Mouse (Mus musculus): ENCODE measurements around the gene Bbs9. TPM values are rescaled to one million over a fixed set of nuclear protein-coding genes. Genes with fewer than 3 reads are reported as not detected.

The Bbs9 gene
- total and polyA plus RNA-seq, 3 experiments, result 6.9 to 9.1 (median 7.8) TPM

DNA sequence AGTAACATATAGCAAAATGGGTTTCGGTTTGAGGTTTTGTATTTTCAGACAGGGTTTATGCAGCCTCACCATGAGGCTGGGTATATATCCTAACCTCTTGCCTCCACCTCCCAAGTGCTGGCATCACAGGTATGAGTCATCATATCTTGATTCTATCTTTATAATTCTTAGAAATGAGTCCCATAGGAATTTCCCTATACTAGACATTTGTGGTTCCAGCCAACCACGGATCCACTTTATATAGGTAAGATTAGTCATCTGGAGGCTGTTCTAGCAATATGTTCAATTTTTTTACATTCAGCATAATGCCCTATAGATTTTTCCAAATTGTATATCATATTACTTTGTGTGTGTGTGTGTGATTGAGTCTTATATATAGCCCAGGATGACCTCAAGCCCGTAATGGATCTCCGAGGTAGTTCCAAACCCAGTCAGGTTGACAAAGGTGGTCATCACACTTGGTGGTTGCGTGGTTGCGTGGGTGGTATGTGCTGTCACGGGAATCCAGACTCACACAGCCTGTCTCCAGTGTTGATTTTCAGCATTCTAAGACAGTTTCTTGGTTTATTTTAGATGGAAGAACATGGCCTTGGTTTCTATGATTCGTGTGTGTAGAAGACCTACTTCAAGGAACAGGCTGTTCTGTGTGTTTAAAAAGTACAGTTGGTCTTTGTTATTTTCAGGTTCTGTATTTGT, 8.5 kb downstream of the Bbs9 start:
- Histone ChIP-seq H3K27me3 (replicated peaks) (no peaks in the 10 kb centered on the region), H3K36me3 (replicated peaks in 1 of 2; ENCODE audit: control insufficient read depth in 1 of 2, insufficient read depth in 1 of 2, low read length in 1 of 2) (no peaks in the 10 kb centered on the region), H3K4me3 (replicated peaks in 1 of 3; ENCODE audit: low read depth in 2 of 3, low read length in 2 of 3, poor library complexity in 1 of 3) (no peak overlapping the region), H3K9me3 (replicated peaks; ENCODE audit: low read length) (no peaks in the 10 kb centered on the region), H3K27ac (ENCODE audit: insufficient read depth, low read depth) (no peak overlapping the region), H3K9ac (ENCODE audit: insufficient read depth, low read depth) (no peak overlapping the region), H3K4me2 (ENCODE audit: insufficient read depth, low read depth, poor library complexity, severe bottlenecking) (no peak overlapping the region), H3K79me2 (replicated peaks; ENCODE audit: control insufficient read depth, extremely low read depth, insufficient read depth, poor library complexity, severe bottlenecking) (no peaks in the 10 kb centered on the region), H3K4me1 (ENCODE audit: control insufficient read depth in 1 of 2, insufficient read depth in 2 of 2) (no peaks in the 10 kb centered on the region)
- dilution Hi-C loops (cut with MboI; ENCODE audit: extremely low pct_ligation_motif_present, extremely low pct_unique_long_range_greater_than_20kb, low sequenced_read_pairs) (no loop called here), in situ Hi-C loops (cut with MboI; ENCODE audit: low pct_ligation_motif_present, low pct_unique_long_range_greater_than_20kb, low sequenced_read_pairs) (no loop called here)
- no peak for TF ChIP-seq SIN3A (IDR thresholded peaks at IDR 0.05; ENCODE audit: low read length)
- no peak for TF ChIP-seq BHLHE40 (IDR thresholded peaks at IDR 0.05; ENCODE audit: low read depth, low read length)
- TF ChIP-seq IRF4 (IDR thresholded peaks at IDR 0.05; ENCODE audit: low read depth, low read length), result no peak
- no peak for TF ChIP-seq NELFE (IDR thresholded peaks at IDR 0.05; ENCODE audit: low read depth, low read length)
- no peak for TF ChIP-seq MXI1 (IDR thresholded peaks at IDR 0.05; ENCODE audit: low read depth, low read length)
- TF ChIP-seq CTCF (conservative IDR thresholded peaks at IDR 0.05 in 1 of 2, IDR thresholded peaks at IDR 0.05 in 1 of 2; ENCODE audit: low read depth in 2 of 2, low read length in 2 of 2), result no peak
- TF ChIP-seq EP300 (IDR thresholded peaks at IDR 0.05; ENCODE audit: low read length), result no peak
- TF ChIP-seq MAFK (IDR thresholded peaks at IDR 0.05; ENCODE audit: insufficient replicate concordance, low read length), result no peak
- no peak for TF ChIP-seq ETS1 (conservative IDR thresholded peaks at IDR 0.05; ENCODE audit: low read depth, low read length)
- TF ChIP-seq POLR2AphosphoS2 (IDR thresholded peaks at IDR 0.05; ENCODE audit: low read depth, low read length), result no peak
- TF ChIP-seq USF2 (conservative IDR thresholded peaks at IDR 0.05; ENCODE audit: low read depth, low read length), result no peak
- TF ChIP-seq KAT2A (IDR thresholded peaks at IDR 0.05; ENCODE audit: insufficient replicate concordance, low read length), result no peak
- TF ChIP-seq MAX (IDR thresholded peaks at IDR 0.05; ENCODE audit: low read length), result no peak
- no peak for TF ChIP-seq MAZ (IDR thresholded peaks at IDR 0.05; ENCODE audit: low read depth, low read length)
- no peak for TF ChIP-seq UBTF (IDR thresholded peaks at IDR 0.05; ENCODE audit: low read depth, low read length)
- TF ChIP-seq GABPA (IDR thresholded peaks at IDR 0.05; ENCODE audit: insufficient replicate concordance, low read depth, low read length), result no peak
- TF ChIP-seq TCF12 (IDR thresholded peaks at IDR 0.05; ENCODE audit: low read depth, low read length), result no peak
- no peak for TF ChIP-seq PAX5 (IDR thresholded peaks at IDR 0.05; ENCODE audit: low read length)
- DNase-seq (ENCODE audit: extremely low read depth), result no peak

DNA sequence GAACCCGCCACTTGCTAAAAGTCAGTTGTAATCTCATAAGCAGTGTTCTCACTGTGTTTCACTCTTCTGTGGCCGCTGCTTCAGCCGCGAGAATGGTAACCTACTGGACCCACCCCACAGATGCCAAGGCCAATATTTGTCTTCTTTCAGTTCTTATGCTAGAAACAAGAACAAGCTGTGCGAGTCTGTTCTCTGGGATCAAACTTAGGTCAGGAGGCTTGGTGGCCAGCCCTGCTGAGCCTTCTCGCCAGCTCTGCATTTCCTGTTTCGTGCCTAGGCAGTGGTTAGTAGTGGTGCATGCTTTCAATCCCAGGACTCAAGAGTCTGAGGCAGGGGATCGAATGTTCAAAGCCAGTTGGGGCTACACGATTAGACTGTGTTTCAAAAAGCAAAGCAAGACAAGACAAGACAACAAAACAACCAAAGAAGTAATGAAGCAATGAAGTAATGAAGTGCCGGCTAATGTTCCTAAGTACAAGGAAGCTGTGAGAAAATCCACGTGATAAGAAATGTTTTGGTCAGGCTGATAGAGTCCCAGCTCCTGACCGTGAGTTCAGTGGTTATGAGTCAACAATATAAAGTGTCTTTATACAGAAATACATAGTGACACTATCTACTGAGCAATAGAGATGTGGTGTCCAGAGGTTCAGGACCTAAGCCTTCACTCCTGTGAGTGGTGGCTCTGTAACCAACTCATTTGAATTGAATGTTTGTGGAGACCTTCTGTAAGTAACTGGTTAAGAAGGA, 9.2 kb downstream of the Bbs9 start:
- Histone ChIP-seq H3K4me1 (ENCODE audit: control insufficient read depth in 1 of 2, insufficient read depth in 2 of 2) (no peaks in the 10 kb centered on the region), H3K9ac (ENCODE audit: insufficient read depth, low read depth) (no peak overlapping the region), H3K27me3 (replicated peaks) (no peaks in the 10 kb centered on the region), H3K36me3 (replicated peaks in 1 of 2; ENCODE audit: control insufficient read depth in 1 of 2, insufficient read depth in 1 of 2, low read length in 1 of 2) (no peaks in the 10 kb centered on the region), H3K27ac (ENCODE audit: insufficient read depth, low read depth) (no peak overlapping the region), H3K4me2 (ENCODE audit: insufficient read depth, low read depth, poor library complexity, severe bottlenecking) (no peak overlapping the region), H3K79me2 (replicated peaks; ENCODE audit: control insufficient read depth, extremely low read depth, insufficient read depth, poor library complexity, severe bottlenecking) (no peaks in the 10 kb centered on the region), H3K9me3 (replicated peaks; ENCODE audit: low read length) (no peaks in the 10 kb centered on the region), H3K4me3 (replicated peaks in 1 of 3; ENCODE audit: low read depth in 2 of 3, low read length in 2 of 3, poor library complexity in 1 of 3) (no peak overlapping the region)
- DNase-seq (ENCODE audit: extremely low read depth), result no peak
- no peak for TF ChIP-seq PAX5 (IDR thresholded peaks at IDR 0.05; ENCODE audit: low read length)
- no peak for TF ChIP-seq JUND (conservative IDR thresholded peaks at IDR 0.05; ENCODE audit: low read depth, low read length)
- TF ChIP-seq UBTF (IDR thresholded peaks at IDR 0.05; ENCODE audit: low read depth, low read length), result no peak
- no peak for TF ChIP-seq MAX (IDR thresholded peaks at IDR 0.05; ENCODE audit: low read length)
- TF ChIP-seq ZC3H11A (IDR thresholded peaks at IDR 0.05; ENCODE audit: low read depth, low read length), result no peak
- TF ChIP-seq TCF12 (IDR thresholded peaks at IDR 0.05; ENCODE audit: low read depth, low read length), result no peak
- no peak for TF ChIP-seq NELFE (IDR thresholded peaks at IDR 0.05; ENCODE audit: low read depth, low read length)
- no peak for TF ChIP-seq CTCF (conservative IDR thresholded peaks at IDR 0.05 in 1 of 2, IDR thresholded peaks at IDR 0.05 in 1 of 2; ENCODE audit: low read depth in 2 of 2, low read length in 2 of 2)
- no peak for TF ChIP-seq POLR2A (IDR thresholded peaks at IDR 0.05; ENCODE audit: low read depth, low read length)
- dilution Hi-C loops (cut with MboI; ENCODE audit: extremely low pct_ligation_motif_present, extremely low pct_unique_long_range_greater_than_20kb, low sequenced_read_pairs) (no loop called here), in situ Hi-C loops (cut with MboI; ENCODE audit: low pct_ligation_motif_present, low pct_unique_long_range_greater_than_20kb, low sequenced_read_pairs) (no loop called here)
